Mouse (Mus musculus) liver, adult 2 months (tissue): ENCODE results near the gene Terf2. TPM values are rescaled to one million over a fixed set of nuclear protein-coding genes. Genes with fewer than 3 reads are reported as not detected.
A peak's percentile ranks its signal among the peaks of the same experiment; 100 is the strongest.
"Not testable (repeated sequence)": the region's sequence is repeated elsewhere in the genome, so short reads cannot be mapped to it uniquely, and the experiment has no call there.

Experiments used
- DNase-seq: peaks from one replicate; pipeline ENCODE4 v3.0.0-alpha.2; 2011; ENCODE audit warnings: low read depth, low spot score; ENCODE audit errors: extremely low read depth
- H3K27ac ChIP-seq: fragments of 200-500 bp; replicated peaks from 2 replicates; pipeline ENCODE4 v1.5.1; 2012; ENCODE audit warnings: low read depth, mild to moderate bottlenecking, control low read depth, inconsistent platforms, low read length; ENCODE audit not compliant: insufficient read depth
- H3K27me3 ChIP-seq: fragments of 200-500 bp; 2 replicates; pipeline ENCODE4 v1.6.1; 2012; ENCODE audit warnings: mild to moderate bottlenecking, moderate library complexity, low read length, inconsistent platforms; ENCODE audit not compliant: control insufficient read depth, insufficient read depth
- H3K36me3 ChIP-seq: fragments of 200-500 bp; 2 replicates; pipeline ENCODE4 v1.6.1; 2012; ENCODE audit warnings: low read length, inconsistent platforms; ENCODE audit not compliant: control insufficient read depth, insufficient read depth
- H3K4me1 ChIP-seq: fragments of 200-500 bp; 2 replicates; pipeline ENCODE4 v1.6.1; 2011; ENCODE audit warnings: low read length; ENCODE audit not compliant: control insufficient read depth, insufficient read depth
- H3K4me3 ChIP-seq: fragments of 200-500 bp; 2 replicates; pipeline ENCODE4 v1.5.1; 2011; ENCODE audit warnings: low read depth, mild to moderate bottlenecking, control low read depth, low read length, moderate library complexity; ENCODE audit not compliant: insufficient read depth
- H3K79me2 ChIP-seq: fragments of 200-500 bp; 2 replicates; pipeline ENCODE4 v1.6.1; 2012; ENCODE audit warnings: inconsistent platforms, mild to moderate bottlenecking, low read length, moderate library complexity; ENCODE audit not compliant: control insufficient read depth, insufficient read depth
- H3K9ac ChIP-seq: fragments of 200-500 bp; 2 replicates; pipeline ENCODE4 v1.6.1; 2012; ENCODE audit warnings: low read depth, mild to moderate bottlenecking, control low read depth, inconsistent platforms, low read length
- CTCF ChIP-seq: fragments of 200-500 bp; IDR thresholded peaks from 2 replicates; pipeline ENCODE4 v1.5.1; 2011; ENCODE audit warnings: low read depth, low read length, control low read depth
- POLR2A ChIP-seq: fragments of 200-500 bp; IDR thresholded peaks from 2 replicates; pipeline ENCODE4 v1.6.1; 2011; ENCODE audit warnings: low read length, control low read depth; ENCODE audit not compliant: insufficient read depth; ENCODE audit errors: extremely low read depth
- WGBS: fragments of 180-500 bp; shearing (Covaris S2); methylation state at CpG from one replicate; pipeline ENCODE4 v1.1.7; 2018; 5-methylcytosine and 5-hydroxymethylcytosine counted together
- polyA plus RNA-seq: library from polyadenylated mRNA; depleted of rRNA; stranded (reverse); fragments of >200 nt; gene quantifications from 2 replicates; pipeline ENCODE4 v1.2.3, GENCODE M21; 2012
- total RNA-seq: library from RNA; depleted of rRNA; stranded (reverse); fragments of >200 nt; gene quantifications from 2 replicates; pipeline ENCODE4 v1.2.3, GENCODE M21; 2014

The Terf2 gene
- total and polyA plus RNA-seq, 2 experiments: 3.3 to 4.0 TPM

DNA sequence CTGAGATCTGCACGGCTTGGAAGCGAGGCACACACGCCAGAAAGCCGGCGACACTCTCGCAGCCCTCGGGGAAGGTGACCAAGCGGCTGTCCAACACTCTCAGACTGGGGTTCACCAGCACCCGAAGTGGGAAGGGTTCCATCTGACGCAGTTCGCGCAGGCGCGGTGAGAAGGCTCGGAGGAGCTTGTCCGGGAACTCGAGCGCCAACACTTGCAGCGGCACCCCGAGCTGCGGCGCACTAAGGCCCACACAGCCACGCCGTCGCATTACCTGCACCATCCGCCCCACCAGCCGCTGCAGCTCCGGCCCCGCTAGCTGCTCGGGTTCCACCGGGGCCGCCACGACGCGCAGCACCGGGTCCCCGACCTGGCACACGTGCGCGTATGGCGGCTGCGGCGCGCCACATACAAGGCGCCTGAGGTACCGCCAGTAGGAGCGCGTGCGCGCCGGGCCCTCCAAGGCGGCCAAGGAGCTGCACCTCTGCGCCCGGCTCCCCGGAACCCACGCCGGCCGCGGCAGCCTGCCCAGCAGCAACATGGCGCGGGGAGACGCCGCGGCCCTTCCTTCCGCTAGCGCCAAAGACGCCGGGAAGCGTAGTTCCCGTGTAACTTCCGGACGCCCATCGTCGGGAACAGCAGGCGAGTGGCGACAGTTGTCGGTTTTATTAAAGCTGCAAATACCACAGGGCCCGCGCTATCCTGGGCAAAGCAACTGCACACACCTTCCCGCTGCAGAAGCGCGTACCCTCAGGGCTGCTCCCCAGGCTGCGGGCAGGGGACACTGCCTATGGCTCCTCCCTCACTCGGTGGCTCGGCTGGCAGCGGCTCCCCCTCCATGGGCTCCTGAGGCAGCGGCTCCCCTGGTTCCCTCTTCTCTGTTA lies 48.0 kb downstream of the Terf2 start, which contains the start of gene Pdf:
TSS of gene Pdf (minus strand) at position 554 of the 881 bp plus-strand sequence.
- peaks cover 12% of the 10 kb centered on the region for H3K4me1 ChIP-seq
- peaks cover 54% of the 10 kb centered on the region for H3K36me3 ChIP-seq
- H3K4me3 ChIP-seq: peak within 1 kb of the TSS; percentile 74
- TF ChIP-seq CTCF: no peak
- no peak for TF ChIP-seq POLR2A
- H3K9ac ChIP-seq: peak within 1 kb of the TSS; percentile 92
- 9% methylated on average over 87 of the region's 87 CpGs for WGBS
- peak within 1 kb of the TSS; percentile 72 for H3K27ac ChIP-seq
- H3K27me3 ChIP-seq: no peaks in the 10 kb centered on the region
- peak; percentile 78 for DNase-seq
- H3K79me2 ChIP-seq: peaks cover 5% of the 10 kb centered on the region; the same call in 1 of the 2 replicates

DNA sequence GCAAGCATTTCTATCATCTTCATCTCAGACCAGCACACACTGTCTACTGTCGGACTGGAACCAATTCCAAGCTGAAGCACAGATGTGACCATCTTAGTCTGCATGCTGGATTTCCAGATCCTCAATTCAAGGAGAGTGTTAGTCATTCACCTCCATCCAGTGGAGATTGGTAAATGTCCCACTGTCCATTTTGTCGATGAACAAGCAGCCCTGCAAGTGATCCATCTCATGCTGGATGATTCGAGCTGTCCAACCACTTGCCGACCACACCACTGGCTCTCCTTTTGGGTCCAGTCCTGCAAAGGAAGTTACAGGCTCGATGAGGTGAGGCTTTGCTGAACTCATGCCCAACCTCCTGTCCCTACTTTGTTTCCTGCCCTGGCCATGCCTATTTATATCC lies 49.4 kb downstream of the Terf2 start:
- WGBS: 71% methylated on average over 5 of the region's 5 CpGs
- H3K27ac ChIP-seq: no peak overlapping the region
- no peak for DNase-seq
- no peak overlapping the region; the same call in 1 of the 2 replicates for H3K9ac ChIP-seq
- H3K79me2 ChIP-seq: peaks cover 5% of the 10 kb centered on the region; the same call in 1 of the 2 replicates
- peaks cover 51% of the 10 kb centered on the region for H3K36me3 ChIP-seq
- no peaks in the 10 kb centered on the region for H3K27me3 ChIP-seq
- H3K4me1 ChIP-seq: peaks cover 12% of the 10 kb centered on the region
- no peak overlapping the region for H3K4me3 ChIP-seq
- TF ChIP-seq CTCF (no peak), POLR2A (no peak)

GRCm38 (mm10) chr8:107045478-107045877 lies 50.9 kb downstream of the Terf2 start:
- 91% methylated on average over 6 of the region's 6 CpGs for WGBS
- Histone ChIP-seq H3K4me3 (no peak overlapping the region), H3K27ac (no peak overlapping the region), H3K79me2 (peaks cover 5% of the 10 kb centered on the region; the same call in 1 of the 2 replicates), H3K36me3 (peaks cover 54% of the 10 kb centered on the region), H3K27me3 (no peaks in the 10 kb centered on the region), H3K4me1 (peaks cover 12% of the 10 kb centered on the region), H3K9ac (no peak overlapping the region)
- TF ChIP-seq CTCF: no peak
- TF ChIP-seq POLR2A: no peak
- DNase-seq: no peak

DNA sequence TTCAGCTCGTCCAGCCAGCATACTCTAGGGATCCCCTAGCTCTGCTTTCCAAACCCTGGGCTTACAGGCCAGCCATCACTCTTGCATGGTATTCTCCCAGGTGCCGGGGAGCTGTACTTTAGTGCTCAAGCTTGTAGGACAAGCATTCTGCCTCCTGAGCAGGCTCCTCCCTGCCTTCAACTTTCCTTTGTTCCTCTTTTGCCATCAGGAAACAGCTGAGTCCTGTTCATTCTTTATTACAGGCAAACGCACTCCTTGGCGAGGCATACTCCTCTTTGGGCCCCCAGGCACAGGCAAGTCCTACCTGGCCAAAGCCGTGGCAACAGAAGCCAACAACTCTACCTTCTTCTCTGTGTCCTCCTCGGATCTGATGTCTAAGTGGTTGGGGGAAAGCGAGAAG lies 55.7 kb downstream of the Terf2 start:
- Histone ChIP-seq H3K36me3 (peaks cover 57% of the 10 kb centered on the region), H3K9ac (no peak overlapping the region), H3K79me2 (no peaks in the 10 kb centered on the region), H3K27me3 (no peaks in the 10 kb centered on the region), H3K4me3 (no peak overlapping the region), H3K27ac (no peak overlapping the region), H3K4me1 (peaks cover 5% of the 10 kb centered on the region)
- WGBS: 88% methylated on average over 7 of the region's 7 CpGs
- no peak for TF ChIP-seq POLR2A
- no peak for DNase-seq

- Histone ChIP-seq H3K9ac (no peak overlapping the region), H3K27ac (no peak overlapping the region), H3K4me3 (no peak overlapping the region), H3K4me1 (peaks cover 2% of the 10 kb centered on the region), H3K27me3 (no peaks in the 10 kb centered on the region), H3K36me3 (peaks cover 26% of the 10 kb centered on the region), H3K79me2 (peaks cover 18% of the 10 kb centered on the region)
- 55% methylated on average over 8 of the region's 8 CpGs for WGBS
- TF ChIP-seq CTCF (no peak), POLR2A (no peak)
- no peak for DNase-seq
Observed at GRCm38 (mm10) chr8:107036626-107037025, 59.7 kb downstream of the Terf2 start.

DNA sequence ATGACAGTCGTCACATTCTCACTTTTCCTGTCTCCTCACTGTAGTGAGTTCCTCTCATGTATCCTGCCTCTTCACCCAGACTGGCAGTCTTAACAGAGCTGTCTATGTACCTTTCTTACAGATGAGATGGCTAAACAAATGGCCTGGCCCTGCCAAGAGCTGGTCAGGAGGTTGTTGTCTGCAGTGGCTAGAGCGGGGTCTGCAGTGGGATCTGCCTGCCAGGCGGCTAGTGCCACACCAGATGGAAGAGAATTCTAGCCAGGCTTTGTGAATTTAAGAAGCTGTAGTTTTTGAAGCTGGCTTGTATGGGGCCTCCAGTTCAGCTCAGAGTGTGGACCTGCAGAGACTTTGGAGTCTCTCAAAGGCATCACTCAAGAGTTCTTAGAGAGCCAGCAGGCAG lies 60.7 kb downstream of the Terf2 start:
- peaks cover 19% of the 10 kb centered on the region for H3K79me2 ChIP-seq
- peaks cover 2% of the 10 kb centered on the region for H3K4me1 ChIP-seq
- no peaks in the 10 kb centered on the region for H3K27me3 ChIP-seq
- DNase-seq: no peak
- WGBS: 95% methylated on average over 3 of the region's 3 CpGs
- H3K36me3 ChIP-seq: peaks cover 22% of the 10 kb centered on the region
- TF ChIP-seq POLR2A (no peak), CTCF (no peak)
- no peak overlapping the region for H3K9ac ChIP-seq
- no peak overlapping the region for H3K27ac ChIP-seq
- no peak overlapping the region for H3K4me3 ChIP-seq

- H3K4me3 ChIP-seq, H3K9ac ChIP-seq, H3K36me3 ChIP-seq, H3K27ac ChIP-seq, DNase-seq, H3K27me3 ChIP-seq, H3K4me1 ChIP-seq: not testable (repeated sequence)
- H3K79me2 ChIP-seq: peaks cover 19% of the 10 kb centered on the region
- WGBS: 89% methylated on average over 2 of the region's 2 CpGs
Observed at GRCm38 (mm10) chr8:107033609-107034008, 62.7 kb downstream of the Terf2 start.
